Mouse (Mus musculus) embryonic fibroblast, embryonic 13.5 days (primary cell): ENCODE measurements around the gene Ipo13.

Experiments used
- CTCF ChIP-seq: IDR thresholded peaks from 2 replicates; pipeline ENCODE4 v1.5.1; 2011; ENCODE audit warnings: mild to moderate bottlenecking, control low read depth, low read length, moderate library complexity, borderline replicate concordance; ENCODE audit not compliant: insufficient read depth
- POLR2A ChIP-seq: IDR thresholded peaks from 2 replicates; pipeline ENCODE4 v1.6.1; 2011; ENCODE audit warnings: low read depth, mild to moderate bottlenecking, control low read depth, low read length, moderate library complexity

GRCm38 (mm10) chr4:117913421-117913820 is 1.4 kb downstream of the Ipo13 start:
- TF ChIP-seq CTCF = no peak
- no peak for TF ChIP-seq POLR2A
